Comparison of ENCODE assay signal across 8 mouse cellular contexts in genomic region chr8:69882021-69882756, GRCm38 (mm10). TPM values are rescaled to one million over a fixed set of nuclear protein-coding genes. Genes with fewer than 3 reads are reported as not detected.
A peak's percentile ranks its signal among the peaks of the same experiment; 100 is the strongest.
DNase-seq lines count a peak whose midpoint lies in the region; ATAC-seq and TF ChIP-seq lines count a peak whose summit lies in the region.

No protein-coding gene starts in this region.

- ATAC-seq in liver, embryonic 14.5 days (ENCODE audit: insufficient read depth) = peak; percentile 36
- peak; percentile 73 for ATAC-seq in neural tube, embryonic 14.5 days (ENCODE audit: low read depth)
- ATAC-seq in monocyte, adult 5-6 weeks (replicated peaks; ENCODE audit: insufficient number of reproducible peaks, low FRiP score, low TSS enrichment, poor library complexity, severe bottlenecking) = no peak

- no peaks in the 10 kb centered on the region for H3K9me3 ChIP-seq in heart, embryonic 10.5 days
- no peaks in the 10 kb centered on the region for H3K9me3 ChIP-seq in liver, embryonic 14.5 days (ENCODE audit: control insufficient read depth, low read length)
- H3K9me3 ChIP-seq in neural tube, embryonic 14.5 days (ENCODE audit: control insufficient read depth, low read length) = no peaks in the 10 kb centered on the region

- H3K4me3 ChIP-seq in heart, embryonic 10.5 days = peak overlapping the region; percentile 53
- H3K4me3 ChIP-seq in liver, embryonic 14.5 days (ENCODE audit: insufficient read depth in 1 of 2, low read depth in 2 of 2, low read length in 2 of 2) = peak overlapping the region in 1 of 2 experiments; percentile 20; a peak in 1 of 4 replicates
- H3K4me3 ChIP-seq in neural tube, embryonic 14.5 days (ENCODE audit: low read depth, low read length) = peak overlapping the region; percentile 37

- TF ChIP-seq EP300 in liver, embryonic 14.5 days (IDR thresholded peaks at IDR 0.05; ENCODE audit: low read depth) = no peak

- intact Hi-C loops in gastrocnemius, postnatal 14 days (cut with DNase I; ENCODE audit: low total_unique reads) = no loop called here

- peak overlapping the region; percentile 33; the same call in 1 of the 2 replicates for H3K4me2 ChIP-seq in liver, embryonic 14.5 days (ENCODE audit: low read depth)
- H3K4me2 ChIP-seq in neural tube, embryonic 14.5 days (ENCODE audit: low read depth, low read length) = peak overlapping the region; percentile 49

- peaks cover 34% of the 10 kb centered on the region for H3K4me1 ChIP-seq in heart, embryonic 10.5 days
- H3K4me1 ChIP-seq in liver, embryonic 14.5 days (replicated peaks; ENCODE audit: control insufficient read depth in 2 of 2, insufficient read depth in 2 of 2, low read length in 1 of 2) = no peaks in the 10 kb centered on the region
- H3K4me1 ChIP-seq in neural tube, embryonic 14.5 days (ENCODE audit: control insufficient read depth, insufficient read depth, low read length) = 0 out of 2 replicates have a peak, but pooled peaks cover 2% of the 10 kb centered on the region

- H3K9ac ChIP-seq in liver, embryonic 14.5 days (replicated peaks) = no peak overlapping the region
- peak overlapping the region; percentile 7; the same call in 1 of the 2 replicates for H3K9ac ChIP-seq in neural tube, embryonic 14.5 days (replicated peaks; ENCODE audit: low read depth, low read length)

- no peaks in the 10 kb centered on the region for H3K36me3 ChIP-seq in heart, embryonic 10.5 days
- H3K36me3 ChIP-seq in liver, embryonic 14.5 days (replicated peaks; ENCODE audit: control insufficient read depth, insufficient read depth, low read depth) = no peaks in the 10 kb centered on the region
- no peaks in the 10 kb centered on the region for H3K36me3 ChIP-seq in neural tube, embryonic 14.5 days (ENCODE audit: control insufficient read depth, insufficient read depth, low read length)

- no peak for TF ChIP-seq CTCF in liver, embryonic 14.5 days (IDR thresholded peaks at IDR 0.05; ENCODE audit: low read depth)

- peak overlapping the region; percentile 17 for H3K27ac ChIP-seq in heart, embryonic 10.5 days
- H3K27ac ChIP-seq in liver, embryonic 14.5 days = no peak overlapping the region
- no peak overlapping the region for H3K27ac ChIP-seq in neural tube, embryonic 14.5 days (ENCODE audit: low read depth, low read length)

- DNase-seq in gastrocnemius, postnatal 14 days = peak; percentile 76
- no peak for DNase-seq in gastrocnemius, adult 8-10 months (ENCODE audit: low spot score in 2 of 2)
- DNase-seq in adrenal gland, postnatal 36 days = peak; percentile 43 to 59
- DNase-seq in heart, embryonic 10.5 days (ENCODE audit: low spot score) = peak; percentile 75
- DNase-seq in kidney, adult 8-10 months = peak; percentile 50 to 58
- DNase-seq in liver, embryonic 14.5 days (ENCODE audit: low read depth in 3 of 3, low spot score in 3 of 3) = no peak

- H3K27me3 ChIP-seq in heart, embryonic 10.5 days (ENCODE audit: insufficient read depth, poor library complexity, severe bottlenecking) = peaks cover 100% of the 10 kb centered on the region
- H3K27me3 ChIP-seq in liver, embryonic 14.5 days (ENCODE audit: control insufficient read depth, insufficient read depth, low read length) = peaks cover 82% of the 10 kb centered on the region
- peaks cover 75% of the 10 kb centered on the region for H3K27me3 ChIP-seq in neural tube, embryonic 14.5 days (ENCODE audit: control insufficient read depth, insufficient read depth, low read length)

- 7% methylated on average over 103 of the region's 103 CpGs for WGBS in heart, embryonic 10.5 days
- 9% methylated on average over 101 of the region's 103 CpGs for whole genome bisulfite sequencing in liver, embryonic 14.5 days (ENCODE audit: insufficient replicate concordance)
- 7% methylated on average over 96 of the region's 103 CpGs for WGBS in neural tube, embryonic 14.5 days

RNA-seq across cellular contexts. Expression of gene Cilp2, which starts 5.3 kb away (rescaled TPM):
- 10 to 100 TPM; 26.6 to 27.8 TPM for total RNA-seq in gastrocnemius, postnatal 14 days (2021)
- 1 to 10 TPM; 1.2 to 6.0 (median 2.1) TPM for total RNA-seq in gastrocnemius, adult 8-10 months (2022)
- under 1 TPM in 1 of 2 experiments, not detected in 1; 0.10 TPM for total RNA-seq in adrenal gland, postnatal 36 days (2021)
- polyA plus RNA-seq in heart, embryonic 10.5 days (2016; fragmentation: Nextera tagmentation; extraction: Ambion mirVana) = 0.48 and 0.63 TPM in 2 replicates
- polyA plus RNA-seq in liver, embryonic 14.5 days (2012; rRNA removed) = 0.03 and 0.04 TPM in 2 replicates
- 0.03 TPM in 1 of 2 replicates, not detected in the other for polyA plus RNA-seq in liver, embryonic 14.5 days (2014; fragmentation: Nextera tagmentation; extraction: Ambion mirVana)
- 3.5 and 4.3 TPM in 2 replicates for polyA plus RNA-seq in neural tube, embryonic 14.5 days (2014; fragmentation: Nextera tagmentation; extraction: Ambion mirVana)
- total RNA-seq in monocyte, adult 5-6 weeks (2017) = not detected in 3 replicates

RNA-seq across cellular contexts. Expression of gene Tssk6, which starts 19.8 kb away (rescaled TPM):
- under 1 TPM in 1 of 2 experiments, not detected in 1; 0.31 TPM for total RNA-seq in gastrocnemius, postnatal 14 days (2021)
- total RNA-seq in gastrocnemius, adult 8-10 months (2022) = not detected
- total RNA-seq in adrenal gland, postnatal 36 days (2021) = under 1 TPM; 0.53 to 0.56 TPM
- polyA plus RNA-seq in heart, embryonic 10.5 days (2016; fragmentation: Nextera tagmentation; extraction: Ambion mirVana) = 2.7 and 2.9 TPM in 2 replicates
- polyA plus RNA-seq in liver, embryonic 14.5 days (2012; rRNA removed) = 0.41 and 0.50 TPM in 2 replicates
- polyA plus RNA-seq in liver, embryonic 14.5 days (2014; fragmentation: Nextera tagmentation; extraction: Ambion mirVana) = 1.7 and 1.9 TPM in 2 replicates
- polyA plus RNA-seq in neural tube, embryonic 14.5 days (2014; fragmentation: Nextera tagmentation; extraction: Ambion mirVana) = 4.1 and 4.3 TPM in 2 replicates
- 0.95 to 1.6 TPM (median 1.1 TPM) in 3 replicates for total RNA-seq in monocyte, adult 5-6 weeks (2017)

RNA-seq across cellular contexts. Expression of gene Ndufa13, which starts 20.2 kb away (rescaled TPM):
- total RNA-seq in gastrocnemius, postnatal 14 days (2021) = 100 to 1,000 TPM; 265 to 294 TPM
- total RNA-seq in gastrocnemius, adult 8-10 months (2022) = 100 to 1,000 TPM; 248 to 328 (median 285) TPM
- total RNA-seq in adrenal gland, postnatal 36 days (2021) = 100 to 1,000 TPM; 166 to 176 TPM
- polyA plus RNA-seq in heart, embryonic 10.5 days (2016; fragmentation: Nextera tagmentation; extraction: Ambion mirVana) = 217 and 256 TPM in 2 replicates
- 26.2 and 44.8 TPM in 2 replicates for polyA plus RNA-seq in liver, embryonic 14.5 days (2012; rRNA removed)
- 109 and 113 TPM in 2 replicates for polyA plus RNA-seq in liver, embryonic 14.5 days (2014; fragmentation: Nextera tagmentation; extraction: Ambion mirVana)
- 176 and 194 TPM in 2 replicates for polyA plus RNA-seq in neural tube, embryonic 14.5 days (2014; fragmentation: Nextera tagmentation; extraction: Ambion mirVana)
- 91.2 to 131 TPM (median 108 TPM) in 3 replicates for total RNA-seq in monocyte, adult 5-6 weeks (2017)

RNA-seq across cellular contexts. Expression of gene Yjefn3, which starts 20.3 kb away (rescaled TPM):
- 10 to 100 TPM in 1 of 2 experiments, 1 to 10 TPM in 1; 7.8 to 10.2 TPM for total RNA-seq in gastrocnemius, postnatal 14 days (2021)
- total RNA-seq in gastrocnemius, adult 8-10 months (2022) = 10 to 100 TPM in 3 of 4 experiments, 1 to 10 TPM in 1; 8.2 to 10.8 (median 10.5) TPM
- total RNA-seq in adrenal gland, postnatal 36 days (2021) = 1 to 10 TPM; 1.9 to 2.7 TPM
- polyA plus RNA-seq in heart, embryonic 10.5 days (2016; fragmentation: Nextera tagmentation; extraction: Ambion mirVana) = 6.7 and 8.7 TPM in 2 replicates
- 0.30 and 0.36 TPM in 2 replicates for polyA plus RNA-seq in liver, embryonic 14.5 days (2012; rRNA removed)
- 0.77 and 0.79 TPM in 2 replicates for polyA plus RNA-seq in liver, embryonic 14.5 days (2014; fragmentation: Nextera tagmentation; extraction: Ambion mirVana)
- polyA plus RNA-seq in neural tube, embryonic 14.5 days (2014; fragmentation: Nextera tagmentation; extraction: Ambion mirVana) = 11.5 and 12.3 TPM in 2 replicates
- not detected in 3 replicates for total RNA-seq in monocyte, adult 5-6 weeks (2017)

RNA-seq across cellular contexts. Expression of gene Pbx4, which starts 49.9 kb away (rescaled TPM):
- total RNA-seq in gastrocnemius, postnatal 14 days (2021) = under 1 TPM in 1 of 2 experiments, not detected in 1; 0.37 TPM
- not detected for total RNA-seq in gastrocnemius, adult 8-10 months (2022)
- total RNA-seq in adrenal gland, postnatal 36 days (2021) = 1 to 10 TPM; 1.1 to 1.8 TPM
- 5.6 and 6.3 TPM in 2 replicates for polyA plus RNA-seq in heart, embryonic 10.5 days (2016; fragmentation: Nextera tagmentation; extraction: Ambion mirVana)
- 2.0 and 2.5 TPM in 2 replicates for polyA plus RNA-seq in liver, embryonic 14.5 days (2012; rRNA removed)
- polyA plus RNA-seq in liver, embryonic 14.5 days (2014; fragmentation: Nextera tagmentation; extraction: Ambion mirVana) = 1.7 and 3.7 TPM in 2 replicates
- 61.0 and 74.5 TPM in 2 replicates for polyA plus RNA-seq in neural tube, embryonic 14.5 days (2014; fragmentation: Nextera tagmentation; extraction: Ambion mirVana)
- 4.5 to 11.8 TPM (median 9.7 TPM) in 3 replicates for total RNA-seq in monocyte, adult 5-6 weeks (2017)

Comparison
In these comparisons a context has a peak if more than half of its experiments do, and no peak if none do; other contexts are left out.
1. DNase-seq: peak in gastrocnemius, postnatal 14 days (single experiment), adrenal gland, postnatal 36 days (2 of 2), heart, embryonic 10.5 days (single experiment) and kidney, adult 8-10 months (2 of 2); none in gastrocnemius, adult 8-10 months (0 of 2) and liver, embryonic 14.5 days (0 of 3).